Mouse (Mus musculus): ENCODE results near the gene Papss2. TPM values are rescaled to one million over a fixed set of nuclear protein-coding genes. Genes with fewer than 3 reads are reported as not detected.

Gene Papss2
- polyA plus RNA-seq, 1 experiment from 2014 or later: 2.5 TPM

DNA sequence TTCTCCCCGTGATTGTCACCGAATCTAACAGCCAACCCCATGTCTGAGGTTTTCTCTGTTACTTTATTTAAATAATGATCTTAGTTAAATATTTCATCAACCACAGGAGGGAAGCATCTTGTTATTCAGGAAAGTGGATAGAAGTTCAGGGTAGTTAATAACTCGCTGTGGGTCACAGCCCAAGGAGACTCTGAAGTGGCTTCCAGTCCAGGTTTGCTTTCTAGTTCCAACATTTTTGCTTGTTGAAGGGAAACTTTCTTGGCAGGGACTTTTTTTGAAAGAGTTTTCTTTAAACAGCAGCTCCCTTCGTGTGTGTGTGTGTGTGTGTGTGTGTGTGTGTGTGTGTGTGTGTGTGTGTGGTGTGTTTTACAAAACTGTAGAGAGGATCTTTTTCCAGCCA lies 32.0 kb downstream of the Papss2 start:
- H3K36me3 ChIP-seq (replicated peaks): no peaks in the 10 kb centered on the region
- no peak for DNase-seq (ENCODE audit: extremely low spot score, low spot score)
- peaks cover 6% of the 10 kb centered on the region; the same call in 1 of the 2 replicates for H3K4me1 ChIP-seq
- WGBS: 91% methylated on average over 4 of the region's 4 CpGs
- no peak overlapping the region for H3K27ac ChIP-seq
- H3K4me3 ChIP-seq: no peak overlapping the region
- no peaks in the 10 kb centered on the region for H3K27me3 ChIP-seq (ENCODE audit: poor library complexity, severe bottlenecking)
- no peaks in the 10 kb centered on the region for H3K9me3 ChIP-seq

- WGBS: 86% methylated on average over 7 of the region's 7 CpGs
- H3K4me1 ChIP-seq: peaks cover 6% of the 10 kb centered on the region; the same call in 1 of the 2 replicates
- no peak overlapping the region for H3K4me3 ChIP-seq
- H3K27me3 ChIP-seq (ENCODE audit: poor library complexity, severe bottlenecking): no peaks in the 10 kb centered on the region
- H3K9me3 ChIP-seq: no peaks in the 10 kb centered on the region
- no peaks in the 10 kb centered on the region for H3K36me3 ChIP-seq (replicated peaks)
- H3K27ac ChIP-seq: no peak overlapping the region
- no peak for DNase-seq (ENCODE audit: extremely low spot score, low spot score)
Observed at GRCm38 (mm10) chr19:32628572-32629132, 33.1 kb downstream of the Papss2 start.

GRCm38 (mm10) chr19:32634916-32635315 lies 39.3 kb downstream of the Papss2 start:
- no peaks in the 10 kb centered on the region for H3K27me3 ChIP-seq (ENCODE audit: poor library complexity, severe bottlenecking)
- no peaks in the 10 kb centered on the region for H3K36me3 ChIP-seq (replicated peaks)
- no peak overlapping the region for H3K4me3 ChIP-seq
- H3K27ac ChIP-seq: peak overlapping the region; percentile 37; the same call in 1 of the 2 replicates
- 64% methylated on average over 8 of the region's 8 CpGs for WGBS
- no peak for DNase-seq (ENCODE audit: extremely low spot score, low spot score)
- H3K9me3 ChIP-seq: no peaks in the 10 kb centered on the region
- H3K4me1 ChIP-seq: peaks cover 23% of the 10 kb centered on the region

- no peak overlapping the region for H3K27ac ChIP-seq
- no peaks in the 10 kb centered on the region for H3K36me3 ChIP-seq (replicated peaks)
- WGBS: 76% methylated on average over 16 of the region's 16 CpGs
- H3K4me1 ChIP-seq: peaks cover 31% of the 10 kb centered on the region
- H3K4me3 ChIP-seq: no peak overlapping the region
- no peak for DNase-seq (ENCODE audit: extremely low spot score, low spot score)
- H3K27me3 ChIP-seq (ENCODE audit: poor library complexity, severe bottlenecking): no peaks in the 10 kb centered on the region
- no peaks in the 10 kb centered on the region for H3K9me3 ChIP-seq
Observed at GRCm38 (mm10) chr19:32637357-32638275, 42.0 kb downstream of the Papss2 start.

DNA sequence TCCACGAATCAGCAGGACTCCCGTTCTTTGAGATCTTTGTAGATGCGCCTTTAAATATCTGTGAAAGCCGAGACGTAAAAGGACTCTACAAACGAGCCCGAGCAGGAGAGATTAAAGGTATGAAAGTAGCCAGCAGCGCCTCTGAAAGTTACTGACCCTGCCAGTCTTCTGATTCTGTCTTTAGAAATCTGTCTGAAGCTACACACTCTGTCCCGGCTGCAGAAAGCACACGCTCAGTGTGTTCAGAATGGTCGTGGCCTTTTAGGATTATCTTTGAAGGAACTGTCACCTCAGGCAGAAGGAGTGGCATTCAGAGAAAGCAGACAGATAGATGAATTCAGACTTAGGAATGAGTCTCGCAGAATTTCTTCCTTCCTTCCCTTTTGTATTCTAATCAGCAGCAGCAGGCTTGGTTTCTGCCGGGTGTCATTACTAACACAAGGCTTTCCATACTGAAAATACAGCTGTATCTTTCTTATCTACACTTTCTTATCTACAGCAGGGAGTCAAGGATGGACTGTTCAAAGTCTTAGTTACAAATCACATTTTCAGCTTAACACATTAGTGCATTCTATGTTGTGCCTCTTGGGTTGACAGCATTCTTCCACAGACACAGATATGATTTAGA lies 42.8 kb downstream of the Papss2 start:
- Histone ChIP-seq H3K9me3 (peaks cover under 1% of the 10 kb centered on the region; the same call in 1 of the 2 replicates), H3K4me1 (peaks cover 31% of the 10 kb centered on the region), H3K27me3 (ENCODE audit: poor library complexity, severe bottlenecking) (no peaks in the 10 kb centered on the region), H3K36me3 (replicated peaks) (no peaks in the 10 kb centered on the region), H3K27ac (no peak overlapping the region), H3K4me3 (no peak overlapping the region)
- 57% methylated on average over 13 of the region's 13 CpGs for WGBS
- no peak for DNase-seq (ENCODE audit: extremely low spot score, low spot score)

DNA sequence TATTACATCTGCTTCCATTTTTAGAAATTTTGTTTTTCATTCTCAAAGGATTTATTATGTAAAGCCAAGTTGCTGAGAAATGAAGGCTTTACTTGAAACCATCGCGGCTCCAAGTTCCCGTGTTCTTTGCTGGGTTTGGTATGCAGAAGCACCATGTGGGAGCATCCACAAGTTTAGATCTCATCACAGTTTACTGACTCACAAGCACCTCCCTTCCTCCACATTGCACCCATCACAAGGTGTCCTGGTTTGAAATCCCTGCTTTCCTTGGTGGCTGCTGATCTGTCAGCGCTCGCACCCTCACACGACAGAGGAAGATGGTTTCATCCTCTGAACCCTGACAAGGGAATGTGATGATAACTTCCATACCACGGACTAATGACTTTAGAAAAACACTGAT lies 45.9 kb downstream of the Papss2 start:
- peaks cover 24% of the 10 kb centered on the region for H3K4me1 ChIP-seq
- H3K36me3 ChIP-seq (replicated peaks): no peaks in the 10 kb centered on the region
- no peak overlapping the region for H3K4me3 ChIP-seq
- WGBS: 91% methylated on average over 7 of the region's 7 CpGs
- H3K27me3 ChIP-seq (ENCODE audit: poor library complexity, severe bottlenecking): no peaks in the 10 kb centered on the region
- peaks cover 4% of the 10 kb centered on the region for H3K9me3 ChIP-seq
- H3K27ac ChIP-seq: no peak overlapping the region
- DNase-seq (ENCODE audit: extremely low spot score, low spot score): no peak

GRCm38 (mm10) chr19:32641995-32642394 lies 46.4 kb downstream of the Papss2 start:
- Histone ChIP-seq H3K4me3 (no peak overlapping the region), H3K36me3 (replicated peaks) (no peaks in the 10 kb centered on the region), H3K27me3 (ENCODE audit: poor library complexity, severe bottlenecking) (no peaks in the 10 kb centered on the region), H3K4me1 (peaks cover 23% of the 10 kb centered on the region), H3K9me3 (peaks cover 4% of the 10 kb centered on the region), H3K27ac (no peak overlapping the region)
- no peak for DNase-seq (ENCODE audit: extremely low spot score, low spot score)
- 56% methylated on average over 8 of the region's 8 CpGs for WGBS

DNA sequence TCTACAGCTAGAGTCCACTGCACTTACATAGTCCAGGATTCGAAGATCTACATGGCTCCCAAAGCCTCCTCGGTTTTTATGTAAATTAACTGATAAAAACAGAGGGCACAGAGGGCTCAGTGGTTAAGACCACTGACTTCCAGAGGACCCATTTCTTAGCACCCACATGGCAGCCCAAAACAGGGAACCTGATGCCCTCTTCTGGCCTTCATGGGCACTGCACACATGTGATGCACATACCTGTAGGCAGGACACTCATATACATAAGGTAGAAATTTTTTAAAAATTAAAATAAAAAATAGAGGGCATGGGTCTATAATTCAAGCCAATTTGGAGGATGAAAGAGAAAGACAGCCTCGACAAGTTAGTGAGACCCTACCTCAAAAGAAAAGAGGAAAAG lies 48.1 kb downstream of the Papss2 start:
- no peak for DNase-seq (ENCODE audit: extremely low spot score, low spot score)
- H3K27me3 ChIP-seq (ENCODE audit: poor library complexity, severe bottlenecking): no peaks in the 10 kb centered on the region
- 91% methylated on average over 3 of the region's 3 CpGs for WGBS
- H3K4me1 ChIP-seq: peaks cover 20% of the 10 kb centered on the region
- no peak overlapping the region for H3K27ac ChIP-seq
- peaks cover 4% of the 10 kb centered on the region for H3K9me3 ChIP-seq
- H3K4me3 ChIP-seq: no peak overlapping the region
- no peaks in the 10 kb centered on the region for H3K36me3 ChIP-seq (replicated peaks)

DNA sequence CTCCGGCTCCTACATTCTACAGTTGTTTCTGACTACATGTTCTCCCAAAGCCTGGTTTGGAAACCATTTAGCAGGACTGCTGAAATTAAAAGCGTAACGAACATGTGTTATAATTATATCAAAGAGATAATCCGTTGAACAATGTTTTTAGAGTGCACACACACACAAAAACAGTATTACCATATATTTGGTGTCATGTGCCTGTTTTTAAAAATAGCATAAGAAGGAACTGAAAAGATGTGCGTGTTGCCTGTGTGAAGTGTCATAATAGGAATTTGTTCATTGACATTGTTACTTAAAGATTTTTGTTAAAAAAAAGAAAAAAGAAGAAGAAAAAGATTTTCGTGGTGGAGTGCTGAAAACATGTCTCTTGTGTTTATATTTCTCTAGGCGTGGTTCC lies 50.3 kb downstream of the Papss2 start:
- no peaks in the 10 kb centered on the region for H3K36me3 ChIP-seq (replicated peaks)
- DNase-seq (ENCODE audit: extremely low spot score, low spot score): no peak
- peaks cover 19% of the 10 kb centered on the region for H3K4me1 ChIP-seq
- 94% methylated on average over 7 of the region's 7 CpGs for WGBS
- H3K9me3 ChIP-seq: peaks cover 4% of the 10 kb centered on the region
- H3K4me3 ChIP-seq: no peak overlapping the region
- no peak overlapping the region for H3K27ac ChIP-seq
- no peaks in the 10 kb centered on the region for H3K27me3 ChIP-seq (ENCODE audit: poor library complexity, severe bottlenecking)

DNA sequence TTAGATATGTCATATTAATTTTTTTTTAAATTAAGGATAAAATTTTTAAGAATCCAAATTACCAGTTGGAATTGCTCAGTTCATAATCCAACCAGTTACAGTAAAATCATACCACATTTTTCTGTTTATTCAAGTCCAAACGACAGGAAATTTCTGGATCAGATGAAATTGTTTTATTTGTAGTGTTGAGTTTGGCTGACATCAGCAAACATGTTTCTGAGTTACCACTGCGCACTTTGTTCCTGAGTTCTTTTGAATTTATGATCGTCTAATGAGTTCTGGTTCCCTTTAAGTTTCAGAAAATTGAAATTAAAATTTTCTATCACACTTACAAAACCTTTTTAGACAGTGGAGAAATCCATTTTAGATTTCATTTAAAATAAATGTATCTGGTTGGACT lies 50.8 kb downstream of the Papss2 start:
- Histone ChIP-seq H3K27me3 (ENCODE audit: poor library complexity, severe bottlenecking) (no peaks in the 10 kb centered on the region), H3K4me3 (no peak overlapping the region), H3K36me3 (replicated peaks) (no peaks in the 10 kb centered on the region), H3K27ac (no peak overlapping the region), H3K4me1 (peaks cover 16% of the 10 kb centered on the region), H3K9me3 (peaks cover 4% of the 10 kb centered on the region)
- 93% methylated on average over 3 of the region's 3 CpGs for WGBS
- no peak for DNase-seq (ENCODE audit: extremely low spot score, low spot score)

GRCm38 (mm10) chr19:32648019-32648571 lies 52.5 kb downstream of the Papss2 start:
- 24% methylated on average over 10 of the region's 10 CpGs for WGBS
- Histone ChIP-seq H3K4me1 (peaks cover 11% of the 10 kb centered on the region), H3K27ac (0 out of 2 replicates have a peak overlapping the region, but pooled peaks have one; percentile 21), H3K9me3 (peaks cover 4% of the 10 kb centered on the region), H3K36me3 (replicated peaks) (no peaks in the 10 kb centered on the region), H3K27me3 (ENCODE audit: poor library complexity, severe bottlenecking) (no peaks in the 10 kb centered on the region), H3K4me3 (no peak overlapping the region; the same call in 1 of the 2 replicates)
- DNase-seq (ENCODE audit: extremely low spot score, low spot score): peak; percentile 29

DNA sequence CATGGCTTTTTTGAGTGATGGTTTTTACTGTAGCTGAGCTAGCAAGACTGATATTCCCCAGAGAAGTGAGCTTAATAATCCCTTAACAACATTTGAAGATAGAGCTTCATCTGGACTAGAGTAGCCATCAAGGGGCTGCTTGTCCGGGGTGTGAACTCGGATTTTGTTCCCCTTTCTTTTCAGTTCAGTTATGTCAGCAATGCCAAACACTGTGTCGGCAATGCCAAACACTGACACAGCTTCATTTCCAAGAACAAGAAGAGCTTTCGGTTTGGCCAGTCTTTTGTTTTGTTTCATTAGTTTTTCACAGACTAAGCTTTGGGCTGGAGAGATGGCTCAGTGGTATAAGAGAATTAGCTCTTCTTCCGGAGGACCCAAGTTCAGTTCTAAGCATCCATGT lies 55.5 kb downstream of the Papss2 start:
- WGBS: 90% methylated on average over 5 of the region's 5 CpGs
- H3K4me3 ChIP-seq: no peak overlapping the region

More for the DNA sequence above, 55.5 kb downstream of the Papss2 start:
- Histone ChIP-seq H3K27me3 (ENCODE audit: poor library complexity, severe bottlenecking) (no peaks in the 10 kb centered on the region), H3K36me3 (replicated peaks) (no peaks in the 10 kb centered on the region), H3K4me1 (peaks cover 11% of the 10 kb centered on the region), H3K9me3 (no peaks in the 10 kb centered on the region), H3K27ac (no peak overlapping the region)
- DNase-seq (ENCODE audit: extremely low spot score, low spot score): no peak
